Mouse (Mus musculus) urinary bladder, postnatal 10 days (tissue): Measurements from ENCODE around the gene Heatr9.
"Not testable (repeated sequence)": the region's sequence is repeated elsewhere in the genome, so short reads cannot be mapped to it uniquely, and the experiment has no call there.

Source experiments
- DNase-seq: peaks from one replicate; pipeline ENCODE4 v3.0.0; 2022; ENCODE audit warnings: low spot score

The Heatr9 gene

GRCm38 (mm10) chr11:83522075-83522474 lies at the start of gene Heatr9:
Gene Heatr9 (minus strand): TSS chr11:83522175.
- no peak for DNase-seq

DNA sequence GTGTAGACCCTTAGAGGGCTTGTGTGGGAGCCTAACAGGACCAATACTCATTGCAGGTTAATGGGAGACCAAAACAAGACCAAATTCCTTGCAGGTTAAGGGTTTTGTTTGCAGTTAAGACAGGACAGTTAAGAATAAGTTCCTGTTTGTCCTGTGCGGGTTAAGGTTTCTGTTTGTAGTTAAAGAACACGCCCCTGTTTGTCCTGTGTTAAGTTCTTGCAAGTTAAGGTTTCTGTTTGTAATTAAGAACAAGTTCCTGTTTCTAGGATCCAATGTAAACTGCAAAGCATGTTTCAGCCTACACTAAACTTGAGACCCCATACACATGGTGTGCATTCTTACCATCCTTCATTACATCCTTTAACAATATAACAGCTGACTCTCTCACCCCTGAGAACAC lies 48.2 kb upstream of the Heatr9 start:
- DNase-seq, result no peak

- DNase-seq, result no peak
These were observed 47.3 kb upstream of the Heatr9 start for GRCm38 (mm10) chr11:83569249-83569648.

DNA sequence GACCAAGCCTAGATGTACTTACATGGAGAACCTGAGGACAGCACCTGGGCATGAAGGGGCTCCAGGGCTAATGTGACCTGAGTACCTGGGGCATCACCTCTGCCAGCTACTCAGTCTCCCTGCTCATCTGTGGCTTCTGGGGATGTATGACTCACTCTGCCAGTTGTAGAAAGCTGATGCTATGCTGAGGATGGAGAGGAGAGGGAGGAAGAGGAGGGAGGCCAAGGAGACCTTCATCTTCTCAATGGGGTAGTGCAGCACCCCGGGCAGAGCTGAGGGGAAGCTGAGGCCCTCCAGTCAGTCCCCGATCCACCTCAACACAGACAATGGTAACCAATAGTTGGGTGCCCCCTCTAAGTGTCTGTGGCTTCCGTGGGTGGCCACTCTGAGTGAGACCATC lies 46.8 kb upstream of the Heatr9 start:
- no peak for DNase-seq

DNA sequence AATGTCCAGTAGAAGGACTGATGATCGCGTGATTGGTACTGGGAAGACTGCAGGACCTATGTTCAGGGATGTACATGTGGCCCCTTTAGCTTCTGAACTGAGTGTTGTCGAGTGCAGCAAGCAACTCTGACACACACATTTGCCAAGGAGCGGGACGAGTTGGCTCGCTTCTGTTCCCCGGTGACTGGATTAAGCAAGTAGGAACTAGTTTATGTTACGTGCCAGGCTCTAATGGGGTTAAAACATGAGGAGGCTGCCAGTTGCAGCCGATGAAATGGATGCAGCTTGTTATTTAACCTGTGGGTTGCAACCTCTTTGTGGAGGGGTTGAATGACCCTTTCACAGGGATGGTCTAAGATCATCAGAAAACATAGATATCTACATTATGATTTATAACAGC lies 46.1 kb upstream of the Heatr9 start:
- no peak for DNase-seq

DNA sequence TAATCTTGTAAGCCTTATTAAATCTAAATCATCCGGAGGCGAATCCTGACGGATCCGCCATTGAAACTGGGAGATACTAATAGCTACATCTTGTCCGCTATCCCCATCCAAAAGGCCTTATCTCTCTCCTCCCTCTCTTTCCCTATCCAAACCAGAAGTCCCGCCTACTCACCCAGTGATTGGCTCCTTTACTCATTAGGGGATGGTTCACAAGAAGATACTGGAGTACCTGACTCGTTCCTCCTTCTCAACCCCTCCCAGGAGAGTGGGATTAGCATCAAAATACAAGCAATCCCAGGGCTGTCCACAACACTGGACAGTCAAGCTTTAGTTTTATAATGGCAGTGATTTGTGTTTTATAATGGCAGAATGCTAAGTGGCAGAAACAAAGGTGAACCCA lies 45.3 kb upstream of the Heatr9 start:
- DNase-seq, result no peak

DNA sequence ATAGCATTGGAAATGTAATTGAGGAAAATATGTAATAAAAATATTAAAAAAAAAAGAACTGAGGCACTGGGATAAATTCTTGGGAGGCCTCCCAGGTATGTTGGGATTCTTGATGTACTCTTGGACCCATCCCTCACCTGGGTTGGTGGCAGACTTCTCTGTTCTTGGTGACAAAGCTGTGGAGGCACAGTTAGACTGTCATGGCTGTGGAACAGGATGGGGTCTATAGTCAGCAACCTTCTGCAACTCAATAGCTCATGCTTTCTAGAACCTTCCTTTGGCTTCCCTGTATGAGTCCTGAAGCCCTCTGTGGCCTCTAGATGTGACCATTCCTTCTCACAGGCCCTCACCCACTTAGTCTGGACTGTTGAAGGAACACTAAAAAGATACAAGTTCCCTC lies 44.6 kb upstream of the Heatr9 start:
- no peak for DNase-seq

- no peak for DNase-seq
These were observed 41.8 kb upstream of the Heatr9 start for GRCm38 (mm10) chr11:83563754-83564153.

GRCm38 (mm10) chr11:83562311-83562887 lies 40.4 kb upstream of the Heatr9 start:
- no peak for DNase-seq

DNA sequence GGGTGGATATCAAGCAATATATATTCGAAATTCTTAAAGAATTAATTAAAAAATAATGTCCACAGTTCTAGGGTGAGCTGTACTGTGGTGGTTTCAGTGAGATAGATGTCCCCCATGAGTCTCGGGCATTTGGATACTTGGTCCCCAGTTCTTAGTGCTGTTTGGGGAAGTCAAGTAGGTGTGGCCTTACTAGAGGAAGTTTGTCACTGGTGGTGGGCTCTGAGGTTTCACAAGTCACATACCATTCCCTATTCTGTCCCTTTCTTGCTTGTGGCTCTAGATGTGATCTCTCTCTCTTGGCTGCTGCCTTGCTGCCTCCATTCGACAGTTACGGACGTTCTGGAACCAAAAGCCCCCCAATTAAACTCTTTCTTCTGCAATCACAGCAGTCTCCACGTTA lies 38.4 kb upstream of the Heatr9 start:
- DNase-seq, result no peak

GRCm38 (mm10) chr11:83557074-83557473 lies 35.1 kb upstream of the Heatr9 start:
- no peak for DNase-seq

GRCm38 (mm10) chr11:83556085-83556781 lies 34.3 kb upstream of the Heatr9 start:
- DNase-seq, result no peak

GRCm38 (mm10) chr11:83551668-83552067 lies 29.7 kb upstream of the Heatr9 start:
- no peak for DNase-seq

GRCm38 (mm10) chr11:83551037-83551436 lies 29.1 kb upstream of the Heatr9 start:
- DNase-seq, result not testable (repeated sequence)

DNA sequence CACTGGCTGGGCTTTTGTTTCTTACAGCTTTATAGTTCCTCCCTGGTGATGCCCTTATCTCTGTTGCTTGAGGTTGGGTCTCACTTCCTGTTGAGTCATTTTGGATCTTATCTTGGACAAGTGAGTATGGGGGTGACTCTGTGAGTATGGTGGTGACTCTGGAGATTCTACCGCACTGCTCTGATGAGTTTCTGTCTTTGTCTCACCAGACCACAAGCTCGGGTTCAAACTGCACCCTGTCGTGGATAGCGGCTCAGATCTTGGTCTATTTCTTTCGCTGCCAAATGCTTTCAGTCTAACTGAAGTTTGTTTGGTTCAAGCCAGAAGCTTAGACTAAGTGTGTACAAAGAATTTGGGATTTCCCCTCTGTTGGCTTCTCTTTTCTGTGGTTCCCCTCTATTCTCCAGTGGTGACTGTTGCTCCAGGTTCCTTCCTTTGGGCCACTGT lies 28.2 kb upstream of the Heatr9 start:
- no peak for DNase-seq

DNA sequence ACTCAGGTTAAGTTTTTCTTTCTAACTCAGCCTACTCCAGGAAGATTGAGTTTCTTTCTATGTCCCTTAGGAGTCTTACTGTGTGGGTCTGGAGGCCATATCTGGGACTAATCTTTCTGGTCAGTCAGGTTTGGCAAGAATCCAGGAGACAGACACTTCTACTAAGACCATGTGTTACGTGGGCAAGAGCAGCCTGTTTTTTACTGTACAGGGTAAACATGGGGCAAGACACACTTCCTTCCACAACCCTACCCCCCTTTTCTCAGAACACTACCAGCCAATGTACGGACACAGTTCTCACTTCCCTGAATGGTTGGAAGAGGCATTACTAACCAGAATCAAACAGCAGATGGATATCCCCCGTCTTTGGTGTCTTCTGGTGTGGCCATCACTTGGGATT lies 22.2 kb upstream of the Heatr9 start:
- DNase-seq, result no peak

DNA sequence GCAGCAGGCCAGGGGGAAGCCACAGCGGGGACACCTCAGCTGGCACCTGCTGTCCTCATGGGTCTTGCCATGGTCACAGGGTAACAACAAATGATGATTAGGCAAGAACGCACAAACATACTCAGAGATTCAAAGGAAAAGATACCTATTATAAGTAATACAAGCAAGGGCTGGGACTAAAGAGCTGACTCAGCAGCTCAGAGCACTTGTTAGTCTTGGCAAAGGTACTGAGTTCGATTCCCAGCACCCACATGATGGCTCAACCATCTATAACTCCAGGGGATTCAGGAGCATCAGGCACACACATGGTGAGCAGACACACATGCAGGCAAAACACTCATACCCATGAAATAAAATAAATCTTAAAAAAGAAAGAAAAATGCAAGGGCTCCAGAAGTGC lies 19.4 kb upstream of the Heatr9 start:
- no peak for DNase-seq

GRCm38 (mm10) chr11:83540931-83541330 lies 19.0 kb upstream of the Heatr9 start:
- DNase-seq, result no peak

DNA sequence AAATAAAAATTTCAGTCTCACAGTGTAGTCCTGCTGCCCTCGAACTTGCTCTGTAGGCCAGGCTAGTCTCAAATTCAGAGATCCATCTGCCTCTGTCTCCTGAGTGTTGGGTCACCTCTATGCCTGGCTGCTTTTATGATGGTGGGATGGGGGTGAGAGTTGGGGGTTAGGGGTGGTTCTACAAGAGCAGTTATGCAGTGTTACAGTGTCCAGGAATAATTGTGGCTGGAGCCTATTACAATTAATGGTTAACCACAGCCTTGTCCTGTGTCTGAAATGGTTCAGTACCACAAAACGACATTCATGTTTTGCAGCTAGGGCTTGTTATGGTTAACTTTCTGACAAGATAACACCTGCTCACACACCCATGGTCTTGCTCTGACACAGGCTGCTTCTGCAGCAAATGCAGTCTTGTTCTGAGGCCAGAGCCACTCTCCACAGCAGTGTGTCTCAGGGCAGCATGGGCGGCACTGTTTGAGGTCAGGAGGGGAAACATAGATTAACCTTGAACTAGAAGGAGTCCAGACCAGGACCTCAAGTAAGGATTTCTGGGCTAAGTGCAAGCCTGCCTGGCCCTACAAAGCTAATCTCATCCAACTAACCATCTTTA lies 16.8 kb upstream of the Heatr9 start:
- DNase-seq, result no peak

DNA sequence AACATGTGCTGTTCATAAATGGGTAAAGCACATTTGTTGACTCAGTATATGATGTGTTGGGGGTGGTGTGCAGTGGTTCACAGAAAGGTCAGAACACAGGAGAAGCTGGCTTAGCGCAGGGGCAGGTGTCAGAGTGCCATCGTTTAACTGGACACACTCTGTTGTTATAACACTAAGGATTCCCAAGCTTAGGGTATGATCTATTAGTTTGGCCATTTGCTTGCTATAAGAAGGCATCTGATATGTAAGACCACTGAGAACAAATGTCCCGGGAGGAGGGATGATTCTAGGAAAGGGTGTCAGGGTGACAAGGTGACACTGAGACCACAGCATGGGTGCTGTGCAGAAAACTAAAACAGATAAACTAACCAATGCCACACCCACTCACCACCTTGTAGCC lies 14.9 kb upstream of the Heatr9 start:
- no peak for DNase-seq

DNA sequence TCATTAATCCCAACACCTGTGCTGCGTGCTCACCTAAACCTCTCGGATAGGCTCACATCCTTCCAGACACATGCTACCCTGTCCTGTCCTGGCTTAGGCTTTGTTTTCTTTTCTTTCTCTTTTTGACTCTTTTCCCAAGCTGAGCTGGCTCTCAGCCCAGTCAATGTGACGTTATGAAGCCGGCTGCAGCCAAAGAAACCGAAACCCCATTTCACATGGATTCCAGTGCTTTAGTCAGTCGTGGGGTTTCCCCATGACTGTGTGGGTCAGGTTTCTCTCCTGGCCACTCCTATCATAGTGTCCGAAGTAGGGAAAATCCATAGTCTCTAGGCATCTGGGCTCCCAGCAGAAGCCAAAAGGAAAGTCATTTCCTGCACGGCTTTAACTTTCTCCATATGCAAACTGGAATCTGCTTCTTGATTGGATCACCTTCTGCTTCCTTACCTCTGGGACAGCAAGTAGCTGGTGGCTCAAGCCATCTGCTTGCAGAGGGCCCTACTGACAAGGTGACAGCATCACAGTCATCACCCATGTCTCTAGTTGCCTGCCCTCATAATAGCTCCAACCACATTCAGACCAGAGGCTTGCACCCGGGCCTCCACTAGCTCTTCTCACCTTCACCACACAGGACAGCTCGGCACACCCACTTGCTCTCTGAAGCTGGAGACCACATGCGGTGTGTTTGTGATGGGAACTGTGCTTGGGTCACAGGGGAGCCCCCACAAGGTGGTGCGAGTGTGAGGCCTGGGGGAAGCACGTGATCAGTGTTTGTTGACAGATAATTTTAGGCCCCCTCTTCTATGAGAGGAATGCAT lies 12.8 kb upstream of the Heatr9 start:
- peak; percentile 14 for DNase-seq

DNA sequence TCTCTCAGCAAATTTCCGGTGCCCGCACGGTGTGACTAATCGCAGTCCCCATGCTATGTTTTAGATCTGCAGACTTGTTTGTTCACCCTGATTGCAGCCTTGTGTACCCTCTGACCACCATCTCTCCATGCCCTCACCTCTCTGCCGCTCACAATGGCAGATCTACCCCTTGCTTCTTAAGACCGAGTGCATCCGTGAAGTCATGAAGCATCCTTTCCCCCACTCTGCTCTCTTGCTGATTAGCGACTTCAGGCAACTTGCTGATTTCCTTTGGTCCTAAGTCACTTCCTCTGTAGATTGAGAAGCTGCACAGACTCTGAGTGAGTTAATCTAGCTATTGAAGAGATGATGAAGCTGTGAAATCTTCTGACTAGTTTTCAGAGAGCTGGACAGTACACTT lies 12.2 kb upstream of the Heatr9 start:
- DNase-seq, result no peak

- no peak for DNase-seq
These were observed 11.2 kb upstream of the Heatr9 start for GRCm38 (mm10) chr11:83533192-83533591.
